Mouse (Mus musculus) MEL (cell line): Measurements from ENCODE around the gene Lmnb2. TPM values are rescaled to one million over a fixed set of nuclear protein-coding genes. Genes with fewer than 3 reads are reported as not detected.

Experiments
- DNase-seq: peaks from one replicate; pipeline ENCODE4 v3.0.0; 2011; ENCODE audit warnings: low read depth, low spot score
- H3K27ac ChIP-seq: 2 replicates; pipeline ENCODE4 v1.5.1; 2012; ENCODE audit warnings: low read depth, mild to moderate bottlenecking, control low read depth, low read length, moderate library complexity; ENCODE audit not compliant: control insufficient read depth
- H3K27me3 ChIP-seq, 2 experiments: fragments of 150-350 bp in 1 of 2; sonication (generic) in 1 of 2; 2 replicates each; pipeline ENCODE4 v1.6.1; 2012; ENCODE audit warnings: low read length in 2 of 2, mild to moderate bottlenecking in 2 of 2, improper control_type of control experiment in 1 of 2, moderate library complexity in 1 of 2; ENCODE audit not compliant: insufficient read depth in 2 of 2, control insufficient read depth in 1 of 2
- H3K36me3 ChIP-seq, 2 experiments: 2 replicates each; pipeline ENCODE4 v1.6.1; 2012 to 2014; ENCODE audit warnings: low read length in 2 of 2, improper control_type of control experiment in 1 of 2, inconsistent platforms in 1 of 2, mild to moderate bottlenecking in 1 of 2; ENCODE audit not compliant: insufficient read depth in 2 of 2, control insufficient read depth in 1 of 2
- H3K4me1 ChIP-seq, 2 experiments: fragments of 150-350 bp in 1 of 2; sonication (generic) in 1 of 2; 2 replicates each; pipeline ENCODE4 v1.6.1; 2012; ENCODE audit warnings: low read length in 2 of 2, improper control_type of control experiment in 1 of 2, mild to moderate bottlenecking in 1 of 2; ENCODE audit not compliant: insufficient read depth in 2 of 2, control insufficient read depth in 1 of 2
- H3K4me3 ChIP-seq, 2 experiments: fragments of 150-350 bp in 1 of 2; sonication (generic) in 1 of 2; 2 replicates each; pipeline ENCODE4 v1.5.1; 2012; ENCODE audit warnings: low read depth in 2 of 2, low read length in 2 of 2, mild to moderate bottlenecking in 2 of 2, moderate library complexity in 2 of 2, control low read depth in 1 of 2, improper control_type of control experiment in 1 of 2; ENCODE audit not compliant: control insufficient read depth in 1 of 2, insufficient read depth in 1 of 2
- H3K79me2 ChIP-seq: 2 replicates; pipeline ENCODE4 v1.6.1; 2012; ENCODE audit warnings: mild to moderate bottlenecking, low read length, moderate library complexity; ENCODE audit not compliant: control insufficient read depth, poor library complexity, insufficient read depth
- H3K9ac ChIP-seq: 2 replicates; pipeline ENCODE4 v1.6.1; 2012; ENCODE audit warnings: low read depth, mild to moderate bottlenecking, control low read depth, low read length, moderate library complexity; ENCODE audit not compliant: control insufficient read depth, poor library complexity, severe bottlenecking
- H3K9me3 ChIP-seq: fragments of 150-350 bp; sonication (generic); replicated peaks from 2 replicates; pipeline ENCODE4 v1.6.1; 2012; ENCODE audit warnings: mild to moderate bottlenecking, low read length, improper control_type of control experiment, moderate library complexity; ENCODE audit not compliant: insufficient read depth
- CTCF ChIP-seq, 3 experiments: IDR thresholded peaks in 2 of 3; conservative IDR thresholded peaks in 1 of 3; 2 replicates each; pipeline ENCODE4 v1.5.1; 2011 to 2012; ENCODE audit warnings: low read length in 3 of 3, low read depth in 2 of 3, mild to moderate bottlenecking in 2 of 3, improper control_type of control experiment in 1 of 3, inconsistent platforms in 1 of 3, mixed read lengths in 1 of 3, moderate library complexity in 1 of 3; ENCODE audit not compliant: control insufficient read depth in 1 of 3, insufficient read depth in 1 of 3, poor library complexity in 1 of 3, severe bottlenecking in 1 of 3
- ELF1 ChIP-seq: IDR thresholded peaks from 2 replicates; pipeline ENCODE4 v1.6.1; 2014; ENCODE audit warnings: low read depth, mild to moderate bottlenecking, inconsistent platforms, low read length, improper control_type of control experiment, moderate library complexity
- EP300 ChIP-seq, 2 experiments: IDR thresholded peaks; 2 replicates each; pipeline ENCODE4 v1.6.1; 2011; ENCODE audit warnings: improper control_type of control experiment in 2 of 2, low read length in 2 of 2, low read depth in 1 of 2, mild to moderate bottlenecking in 1 of 2
- HCFC1 ChIP-seq: IDR thresholded peaks from 2 replicates; pipeline ENCODE4 v1.6.1; 2012; ENCODE audit warnings: low read depth, mild to moderate bottlenecking, inconsistent platforms, low read length, improper control_type of control experiment, moderate library complexity
- JUND ChIP-seq: IDR thresholded peaks from 2 replicates; pipeline ENCODE4 v1.6.1; 2011; ENCODE audit warnings: low read depth, mild to moderate bottlenecking, improper control_type of control experiment, low read length
- KAT2A ChIP-seq: conservative IDR thresholded peaks from 2 replicates; pipeline ENCODE4 v1.6.1; 2012; ENCODE audit warnings: low read depth, low read length, improper control_type of control experiment, inconsistent platforms
- MAX ChIP-seq: IDR thresholded peaks from 2 replicates; pipeline ENCODE4 v1.6.1; 2011; ENCODE audit warnings: low read length, improper control_type of control experiment
- MAZ ChIP-seq: IDR thresholded peaks from 2 replicates; pipeline ENCODE4 v1.6.1; 2012; ENCODE audit warnings: low read depth, mild to moderate bottlenecking, inconsistent platforms, low read length, improper control_type of control experiment
- MEF2A ChIP-seq: IDR thresholded peaks from 2 replicates; pipeline ENCODE4 v1.6.1; 2014; ENCODE audit warnings: low read depth, mild to moderate bottlenecking, inconsistent platforms, low read length, improper control_type of control experiment; ENCODE audit not compliant: poor library complexity, insufficient replicate concordance, severe bottlenecking; ENCODE audit errors: extremely low read depth
- MYB ChIP-seq: IDR thresholded peaks from 2 replicates; pipeline ENCODE4 v1.6.1; 2011; ENCODE audit warnings: mild to moderate bottlenecking, low read depth, low read length, improper control_type of control experiment
- NELFE ChIP-seq: IDR thresholded peaks from 2 replicates; pipeline ENCODE4 v1.6.1; 2011; ENCODE audit warnings: low read depth, low read length, improper control_type of control experiment
- NRF1 ChIP-seq: IDR thresholded peaks from 2 replicates; pipeline ENCODE4 v1.6.1; 2014; ENCODE audit warnings: low read depth, mild to moderate bottlenecking, inconsistent platforms, low read length, improper control_type of control experiment, moderate library complexity; ENCODE audit not compliant: poor library complexity, insufficient read depth, severe bottlenecking
- POLR2A ChIP-seq, 2 experiments: IDR thresholded peaks; 2 replicates each; pipeline ENCODE4 v1.6.1; 2011 to 2012; ENCODE audit warnings: low read length in 2 of 2, mild to moderate bottlenecking in 2 of 2, control low read depth in 1 of 2, improper control_type of control experiment in 1 of 2, low read depth in 1 of 2, moderate library complexity in 1 of 2; ENCODE audit not compliant: control insufficient read depth in 1 of 2, insufficient read depth in 1 of 2, poor library complexity in 1 of 2
- RAD21 ChIP-seq: IDR thresholded peaks from 2 replicates; pipeline ENCODE4 v1.6.1; 2011; ENCODE audit warnings: mild to moderate bottlenecking, low read depth, low read length, improper control_type of control experiment
- RCOR1 ChIP-seq: IDR thresholded peaks from 2 replicates; pipeline ENCODE4 v1.6.1; 2012; ENCODE audit warnings: low read depth, mild to moderate bottlenecking, inconsistent platforms, low read length, improper control_type of control experiment
- TBP ChIP-seq: IDR thresholded peaks from 2 replicates; pipeline ENCODE4 v1.8.0; 2011; ENCODE audit warnings: low read depth, low read length, improper control_type of control experiment
- USF1 ChIP-seq: IDR thresholded peaks from 2 replicates; pipeline ENCODE4 v1.6.1; 2014; ENCODE audit warnings: low read depth, mild to moderate bottlenecking, inconsistent platforms, low read length, improper control_type of control experiment, moderate library complexity
- ZC3H11A ChIP-seq: IDR thresholded peaks from 2 replicates; pipeline ENCODE4 v1.6.1; 2012; ENCODE audit warnings: low read depth, mild to moderate bottlenecking, inconsistent platforms, low read length, improper control_type of control experiment
- ZKSCAN1 ChIP-seq: IDR thresholded peaks from 2 replicates; pipeline ENCODE4 v1.6.1; 2012; ENCODE audit warnings: low read depth, mild to moderate bottlenecking, inconsistent platforms, low read length, improper control_type of control experiment, moderate library complexity
- ZNF384 ChIP-seq: IDR thresholded peaks from 2 replicates; pipeline ENCODE4 v1.6.1; 2012; ENCODE audit warnings: low read depth, mild to moderate bottlenecking, inconsistent platforms, low read length, improper control_type of control experiment
- polyA plus RNA-seq, 2 experiments: library from polyadenylated mRNA; stranded (reverse) in 1 of 2; unstranded in 1 of 2; fragments of >175 nt in 1 of 2; fragments of >200 nt in 1 of 2; gene quantifications; 2 replicates each; pipeline versions ENCODE4 v1.2.1 to v1.2.4; 2012; ENCODE audit warnings: low replicate concordance in 2 of 2, low read depth in 1 of 2; ENCODE audit not compliant: insufficient read length in 2 of 2, insufficient read depth in 1 of 2, missing spikeins in 1 of 2
- total RNA-seq: library from RNA; depleted of rRNA; stranded (reverse); fragments of 300-350 nt; gene quantifications from 2 replicates; pipeline ENCODE4 v1.2.3, GENCODE M21; 2012

Lmnb2 gene
- total and polyA plus RNA-seq, 3 experiments = 29.9 to 32.8 TPM; not detected in 1

GRCm38 (mm10) chr10:80913364-80914011 lies 4.6 kb downstream of the Lmnb2 start:
- Histone ChIP-seq H3K4me1 (peaks cover 0 to 6% of the 10 kb centered on the region in 2 experiments; a peak in 1 of 4 replicates), H3K36me3 (peaks cover 0 to 2% of the 10 kb centered on the region in 2 experiments; a peak in 2 of 4 replicates), H3K4me3 (no peak overlapping the region), H3K27me3 (no peaks in the 10 kb centered on the region), H3K79me2 (peaks cover 6% of the 10 kb centered on the region)
- TF ChIP-seq MEF2A (no peak), MYB (no peak), KAT2A (no peak), NRF1 (no peak), HCFC1 (no peak), ZNF384 (peak; percentile 71)
- TF ChIP-seq, all 39 proteins: peak for 1
- no peak overlapping the region for H3K27ac ChIP-seq
- H3K9me3 ChIP-seq = no peaks in the 10 kb centered on the region
- no peak overlapping the region for H3K9ac ChIP-seq
- DNase-seq = no peak

GRCm38 (mm10) chr10:80911891-80912290 lies 6.2 kb downstream of the Lmnb2 start:
- H3K9me3 ChIP-seq = no peaks in the 10 kb centered on the region
- no peak for DNase-seq
- TF ChIP-seq ZKSCAN1 = peak; percentile 92
- no peak for TF ChIP-seq CTCF (IDR thresholded peaks at IDR 0.05 in 2 of 3, conservative IDR thresholded peaks at IDR 0.05 in 1 of 3; ENCODE audit: control insufficient read depth in 1 of 3, insufficient read depth in 1 of 3, low read depth in 2 of 3, low read length in 3 of 3, poor library complexity in 1 of 3, severe bottlenecking in 1 of 3)
- no peak for TF ChIP-seq EP300 (IDR thresholded peaks at IDR 0.05; ENCODE audit: low read depth in 1 of 2, low read length in 2 of 2)
- TF ChIP-seq USF1 = no peak
- TF ChIP-seq MEF2A = no peak
- TF ChIP-seq, all 39 proteins: peak for 1
- no peaks in the 10 kb centered on the region for H3K79me2 ChIP-seq
- H3K27ac ChIP-seq = no peak overlapping the region
- no peak overlapping the region for H3K4me3 ChIP-seq
- no peaks in the 10 kb centered on the region for H3K27me3 ChIP-seq
- no peaks in the 10 kb centered on the region for H3K4me1 ChIP-seq
- H3K9ac ChIP-seq = no peak overlapping the region
- H3K36me3 ChIP-seq = no peaks in the 10 kb centered on the region; a peak in 1 of 4 replicates

GRCm38 (mm10) chr10:80911354-80911753 lies 6.7 kb downstream of the Lmnb2 start:
- Histone ChIP-seq H3K4me1 (no peaks in the 10 kb centered on the region), H3K9me3 (no peaks in the 10 kb centered on the region), H3K79me2 (no peaks in the 10 kb centered on the region), H3K4me3 (no peak overlapping the region), H3K9ac (no peak overlapping the region), H3K27me3 (no peaks in the 10 kb centered on the region), H3K36me3 (no peaks in the 10 kb centered on the region; a peak in 1 of 4 replicates), H3K27ac (no peak overlapping the region)
- TF ChIP-seq USF1 = no peak
- no peak for TF ChIP-seq RAD21
- no peak for TF ChIP-seq KAT2A
- TF ChIP-seq NELFE = no peak
- TF ChIP-seq ZC3H11A = no peak
- TF ChIP-seq POLR2A (IDR thresholded peaks at IDR 0.05; ENCODE audit: control insufficient read depth in 1 of 2, insufficient read depth in 1 of 2, low read depth in 1 of 2, low read length in 2 of 2, poor library complexity in 1 of 2) = no peak
- TF ChIP-seq TBP = no peak
- TF ChIP-seq CTCF (IDR thresholded peaks at IDR 0.05 in 2 of 3, conservative IDR thresholded peaks at IDR 0.05 in 1 of 3; ENCODE audit: control insufficient read depth in 1 of 3, insufficient read depth in 1 of 3, low read depth in 2 of 3, low read length in 3 of 3, poor library complexity in 1 of 3, severe bottlenecking in 1 of 3) = no peak
- TF ChIP-seq ZNF384 = no peak
- no peak for TF ChIP-seq JUND
- TF ChIP-seq MAX = no peak
- no peak for TF ChIP-seq MAZ
- no peak for TF ChIP-seq ELF1
- no peak for TF ChIP-seq RCOR1
- DNase-seq = no peak
